Mouse (Mus musculus): ENCODE data around the gene Tigd3.

- no peak for TF ChIP-seq POLR2A (IDR thresholded peaks at IDR 0.05; ENCODE audit: control insufficient read depth, extremely low read depth, insufficient read depth, low read length, poor library complexity)
- no peak for TF ChIP-seq CTCF (IDR thresholded peaks at IDR 0.05; ENCODE audit: borderline replicate concordance, control insufficient read depth, extremely low read depth, insufficient read depth, low read length, poor library complexity)
Measured at GRCm38 (mm10) chr19:5907275-5907674, 13.3 kb upstream of the Tigd3 start.
